Mouse (Mus musculus) myocyte (in vitro differentiated cells): Measurements from ENCODE around the gene Olfr826. TPM values are rescaled to one million over a fixed set of nuclear protein-coding genes. Genes with fewer than 3 reads are reported as not detected.

Experiments
- polyA plus RNA-seq: library from polyadenylated mRNA; unstranded; fragments of >200 nt; fragmentation: generic; extraction: Trizol; gene quantifications from one replicate; pipeline ENCODE4 v1.2.1, GENCODE M21; 2012; ENCODE audit warnings: missing spikeins

The Olfr826 gene
- polyA plus RNA-seq, 1 experiment, result not detected

Other genes with a start within 250 kb of the Olfr826 start
- not detected for gene Olfr818, start 235.1 kb downstream of the Olfr826 start, polyA plus RNA-seq
- gene Olfr819, start 216.9 kb downstream of the Olfr826 start, polyA plus RNA-seq, result not detected
- gene Olfr247, start 208.0 kb downstream of the Olfr826 start, polyA plus RNA-seq, result not detected
- gene Gm10310, start 199.1 kb downstream of the Olfr826 start, polyA plus RNA-seq, result not detected
- gene Olfr820, start 171.6 kb downstream of the Olfr826 start, polyA plus RNA-seq, result not detected
- not detected for gene Olfr821, start 153.8 kb downstream of the Olfr826 start, polyA plus RNA-seq
- not detected for gene Olfr822, start 113.0 kb downstream of the Olfr826 start, polyA plus RNA-seq
- gene Olfr823, start 68.8 kb downstream of the Olfr826 start, polyA plus RNA-seq, result not detected
- gene Olfr824, start 54.2 kb downstream of the Olfr826 start, polyA plus RNA-seq, result not detected
- not detected for gene Olfr825, start 17.4 kb downstream of the Olfr826 start, polyA plus RNA-seq
- gene Olfr827, start 30.2 kb upstream of the Olfr826 start, polyA plus RNA-seq, result not detected
- not detected for gene Neurod4, start 96.1 kb upstream of the Olfr826 start, polyA plus RNA-seq
- gene Tespa1, start 138.7 kb upstream of the Olfr826 start, polyA plus RNA-seq, result not detected
- gene Vmn2r84, start 210.1 kb upstream of the Olfr826 start, polyA plus RNA-seq, result not detected
- not detected for gene Vmn2r85, start 245.5 kb upstream of the Olfr826 start, polyA plus RNA-seq